Mouse (Mus musculus) C3H10T1/2 (cell line): ENCODE data around the gene Tmem14c. TPM values are rescaled to one million over a fixed set of nuclear protein-coding genes. Genes with fewer than 3 reads are reported as not detected.

ENCODE experiments used
- polyA plus RNA-seq, 2 experiments: library from polyadenylated mRNA; unstranded; fragments of >200 nt; fragmentation: generic; extraction: Trizol; gene quantifications; one replicate each; pipeline ENCODE4 v1.2.1; 2012; ENCODE audit warnings: missing spikeins in 2 of 2

Tmem14c gene
- 100 to 1,000 TPM; 182 to 217 TPM for polyA plus RNA-seq

DNA sequence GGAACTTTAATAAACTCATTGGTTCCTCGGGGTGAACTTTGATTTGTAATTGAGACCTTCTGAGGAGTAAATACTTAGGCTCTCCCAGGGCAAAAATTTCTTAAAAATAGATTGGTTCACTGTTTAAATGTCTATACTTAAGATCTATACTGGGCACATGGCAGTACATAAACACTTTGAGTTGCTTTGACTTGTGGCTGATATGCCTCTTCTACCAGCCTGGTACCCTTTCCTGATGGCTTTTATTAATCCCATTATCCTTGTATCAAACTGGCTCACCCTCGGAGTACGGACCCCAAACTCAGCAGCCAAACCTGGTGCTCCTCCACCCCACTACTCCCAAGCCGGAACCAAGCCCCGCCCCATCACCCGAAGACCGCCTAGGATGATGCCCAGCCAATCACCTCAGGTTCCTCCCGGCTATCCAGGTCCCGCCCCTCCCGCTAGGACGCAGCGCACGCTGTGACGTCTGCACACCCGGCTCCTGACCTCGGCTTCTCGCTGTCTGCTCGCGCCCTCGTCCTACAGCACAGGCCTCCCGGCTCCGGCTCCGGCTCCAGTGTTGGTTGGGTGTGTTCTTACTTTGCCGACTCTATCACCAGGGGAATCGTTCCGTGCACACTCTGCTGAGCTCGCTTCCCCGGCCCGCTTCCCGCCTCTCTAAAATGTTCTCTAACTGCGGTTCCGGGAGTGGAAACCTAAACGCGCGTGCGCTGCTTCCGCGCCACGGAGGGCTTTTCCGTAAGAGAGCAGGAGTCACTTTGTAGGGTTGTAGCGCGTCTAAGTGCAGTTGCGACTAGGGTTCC, at the start of gene Tmem14c:
Gene Tmem14c, plus strand, starts transcription at position 464 of the 806 bp plus-strand sequence.

DNA sequence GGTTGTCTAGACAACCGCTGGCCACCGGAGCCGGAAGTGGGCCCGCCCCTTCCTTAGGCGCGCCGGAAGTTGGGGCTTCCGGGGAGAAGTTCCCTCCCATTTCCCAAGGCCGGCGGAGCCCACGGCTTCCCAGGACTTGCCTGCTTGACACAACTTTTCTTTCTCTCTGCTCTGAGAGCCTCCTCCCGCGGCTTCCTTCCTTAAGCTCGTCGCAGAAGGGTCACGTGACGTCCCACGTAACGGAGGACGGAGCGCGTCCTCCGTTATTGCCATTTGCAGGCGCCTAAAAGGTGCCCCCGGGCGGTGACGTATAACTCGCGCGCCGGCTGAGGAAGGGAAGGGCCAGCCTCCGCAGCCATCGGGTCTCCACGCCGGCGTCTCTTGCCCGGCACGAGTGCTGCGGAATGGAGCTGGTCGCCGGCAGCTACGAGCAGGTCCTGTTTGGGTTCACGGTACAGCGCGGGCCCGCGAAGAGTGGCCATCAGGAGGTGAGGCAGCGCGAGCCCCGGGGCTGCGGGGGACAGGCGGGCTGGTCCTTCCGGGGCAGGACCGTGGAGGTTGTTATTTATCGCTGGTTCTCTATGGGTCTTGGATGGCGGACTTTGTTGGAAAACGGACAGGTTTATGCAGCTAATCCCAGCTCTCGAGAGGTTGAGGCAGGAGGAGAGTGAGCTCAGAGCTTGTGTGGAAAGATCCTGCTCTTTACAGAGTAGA, 15.0 kb upstream of the Tmem14c start, which contains the start of gene Pak1ip1:
Gene Pak1ip1, plus strand, starts transcription at position 98 of the 714 bp plus-strand sequence.

Other genes with a start within 250 kb of the Tmem14c start
- under 1 TPM; 0.06 to 0.35 TPM for gene Gcnt2, start 156.5 kb upstream of the Tmem14c start, polyA plus RNA-seq
- gene Pak1ip1, start 15.3 kb upstream of the Tmem14c start, polyA plus RNA-seq: 10 to 100 TPM; 16.2 to 36.5 TPM
- under 1 TPM in 1 of 2 experiments, not detected in 1; 0.08 TPM for gene Mak, start 63.4 kb downstream of the Tmem14c start, polyA plus RNA-seq
- gene Gcm2, start 94.7 kb downstream of the Tmem14c start, polyA plus RNA-seq: not detected
- gene Sycp2l, start 98.0 kb downstream of the Tmem14c start, polyA plus RNA-seq: not detected
- not detected for gene Elovl2, start 204.1 kb downstream of the Tmem14c start, polyA plus RNA-seq
- 1 to 10 TPM in 1 of 2 experiments, under 1 TPM in 1; 0.88 to 5.4 TPM for gene Smim13, start 233.6 kb downstream of the Tmem14c start, polyA plus RNA-seq